Mouse (Mus musculus) embryonic facial prominence, embryonic 12.5 days (tissue): ENCODE measurements around the gene Hnrnpf. TPM values are rescaled to one million over a fixed set of nuclear protein-coding genes. Genes with fewer than 3 reads are reported as not detected.
A peak's percentile ranks its signal among the peaks of the same experiment; 100 is the strongest.
"Not testable (repeated sequence)": the region's sequence is repeated elsewhere in the genome, so short reads cannot be mapped to it uniquely, and the experiment has no call there.

Source experiments
- ATAC-seq: fragments of 200-750 bp; cut with Nextera tagmentation; 2 replicates; pipeline ENCODE4 v1.8.0; 2017; ENCODE audit not compliant: insufficient number of reproducible peaks, insufficient read depth, low FRiP score, low TSS enrichment
- H3K27ac ChIP-seq: fragments of 300-500 bp; sonication (generic); 2 replicates; pipeline ENCODE4 v1.5.1; 2016; ENCODE audit warnings: mild to moderate bottlenecking
- H3K27me3 ChIP-seq: fragments of 300-500 bp; sonication (generic); 2 replicates; pipeline ENCODE4 v1.6.1; 2016; ENCODE audit warnings: mild to moderate bottlenecking, moderate library complexity
- H3K36me3 ChIP-seq: fragments of 300-500 bp; sonication (generic); 2 replicates; pipeline ENCODE4 v1.6.1; 2016; ENCODE audit warnings: mild to moderate bottlenecking
- H3K4me1 ChIP-seq: fragments of 300-500 bp; sonication (generic); 2 replicates; pipeline ENCODE4 v1.6.1; 2016
- H3K4me2 ChIP-seq: fragments of 300-500 bp; sonication (generic); replicated peaks from 2 replicates; pipeline ENCODE4 v1.6.1; 2016; ENCODE audit warnings: mild to moderate bottlenecking, moderate library complexity
- H3K4me3 ChIP-seq: fragments of 300-500 bp; sonication (generic); 2 replicates; pipeline ENCODE4 v1.5.1; 2016; ENCODE audit warnings: mild to moderate bottlenecking
- H3K9ac ChIP-seq: fragments of 300-500 bp; sonication (generic); 2 replicates; pipeline ENCODE4 v1.6.1; 2016; ENCODE audit warnings: mild to moderate bottlenecking, moderate library complexity
- H3K9me3 ChIP-seq: fragments of 300-500 bp; sonication (generic); 2 replicates; pipeline ENCODE4 v1.6.1; 2016; ENCODE audit warnings: mild to moderate bottlenecking, moderate library complexity
- WGBS: fragments of 180-500 bp; shearing (Covaris S2); methylation state at CpG from one replicate; pipeline ENCODE4 v1.1.7; 2016; 5-methylcytosine and 5-hydroxymethylcytosine counted together
- polyA plus RNA-seq: library from polyadenylated mRNA; unstranded; fragments of >200 nt; fragmentation: Nextera tagmentation; extraction: Ambion mirVana; gene quantifications from 2 replicates; pipeline ENCODE4 v1.2.1, GENCODE M21; 2016

Gene Hnrnpf
- polyA plus RNA-seq = 659 and 677 TPM in 2 replicates

- Histone ChIP-seq H3K36me3 (no peaks in the 10 kb centered on the region), H3K4me3 (no peak within 1 kb of the TSS), H3K9me3 (no peaks in the 10 kb centered on the region), H3K27ac (no peak within 1 kb of the TSS), H3K9ac (no peak within 1 kb of the TSS), H3K4me2 (no peak within 1 kb of the TSS), H3K27me3 (no peaks in the 10 kb centered on the region), H3K4me1 (0 out of 2 replicates have a peak, but pooled peaks cover 1% of the 10 kb centered on the region)
- no peak for ATAC-seq
- WGBS = 79% methylated on average over 17 of the region's 17 CpGs
Measured at GRCm38 (mm10) chr6:117900126-117901080, at the start of gene Hnrnpf. Gene Hnrnpf (plus strand): TSS chr6:117900324.

- Histone ChIP-seq H3K9ac (no peak overlapping the region), H3K4me2 (no peak overlapping the region), H3K4me1 (no peaks in the 10 kb centered on the region), H3K27ac (no peak overlapping the region), H3K4me3 (no peak overlapping the region), H3K9me3 (no peaks in the 10 kb centered on the region), H3K27me3 (no peaks in the 10 kb centered on the region), H3K36me3 (peaks cover 29% of the 10 kb centered on the region)
- WGBS = 65% methylated on average over 2 of the region's 2 CpGs
- ATAC-seq = no peak
Measured at GRCm38 (mm10) chr6:117851747-117852146, 48.4 kb upstream of the Hnrnpf start.

GRCm38 (mm10) chr6:117857990-117858389 is 42.1 kb upstream of the Hnrnpf start:
- no peak overlapping the region for H3K9ac ChIP-seq
- no peak overlapping the region for H3K4me2 ChIP-seq
- WGBS = 90% methylated on average over 1 of the region's 1 CpGs
- H3K27me3 ChIP-seq = no peaks in the 10 kb centered on the region
- H3K9me3 ChIP-seq = no peaks in the 10 kb centered on the region
- no peak overlapping the region for H3K4me3 ChIP-seq
- H3K27ac ChIP-seq = no peak overlapping the region
- ATAC-seq = no peak
- H3K36me3 ChIP-seq = peaks cover 4% of the 10 kb centered on the region; the same call in 1 of the 2 replicates
- no peaks in the 10 kb centered on the region for H3K4me1 ChIP-seq

GRCm38 (mm10) chr6:117861848-117862247 is 38.3 kb upstream of the Hnrnpf start, which contains the start of gene Zfp239:
Gene Zfp239 (plus strand): TSS chr6:117862100.
- Histone ChIP-seq H3K9ac (peak within 1 kb of the TSS; percentile 51), H3K4me3 (peak within 1 kb of the TSS; percentile 77), H3K4me1 (no peaks in the 10 kb centered on the region), H3K9me3 (no peaks in the 10 kb centered on the region), H3K27me3 (no peaks in the 10 kb centered on the region), H3K4me2 (peak within 1 kb of the TSS; percentile 67), H3K27ac (no peak within 1 kb of the TSS), H3K36me3 (no peaks in the 10 kb centered on the region)
- ATAC-seq = no peak
- WGBS = 60% methylated on average over 6 of the region's 6 CpGs

GRCm38 (mm10) chr6:117862465-117862864 is 37.7 kb upstream of the Hnrnpf start:
- no peaks in the 10 kb centered on the region for H3K27me3 ChIP-seq
- H3K9ac ChIP-seq = no peak overlapping the region
- H3K27ac ChIP-seq = no peak overlapping the region
- H3K4me1 ChIP-seq = no peaks in the 10 kb centered on the region
- H3K4me3 ChIP-seq = no peak overlapping the region
- H3K4me2 ChIP-seq = peak overlapping the region; percentile 67
- WGBS = 74% methylated on average over 8 of the region's 8 CpGs
- no peaks in the 10 kb centered on the region for H3K36me3 ChIP-seq
- no peak for ATAC-seq
- no peaks in the 10 kb centered on the region for H3K9me3 ChIP-seq

- 2% methylated on average over 26 of the region's 26 CpGs for WGBS
- peak; percentile 81 for ATAC-seq
Measured at GRCm38 (mm10) chr6:117862899-117863620, 37.1 kb upstream of the Hnrnpf start.

GRCm38 (mm10) chr6:117863751-117864150 is 36.4 kb upstream of the Hnrnpf start:
- no peak for ATAC-seq
- 94% methylated on average over 8 of the region's 8 CpGs for WGBS
- H3K27ac ChIP-seq = no peak overlapping the region
- peak overlapping the region; percentile 77; the same call in 1 of the 2 replicates for H3K4me3 ChIP-seq
- H3K9me3 ChIP-seq = no peaks in the 10 kb centered on the region
- peak overlapping the region; percentile 67 for H3K4me2 ChIP-seq
- no peaks in the 10 kb centered on the region for H3K27me3 ChIP-seq
- H3K4me1 ChIP-seq = no peaks in the 10 kb centered on the region
- H3K9ac ChIP-seq = no peak overlapping the region
- no peaks in the 10 kb centered on the region for H3K36me3 ChIP-seq

More at GRCm38 (mm10) chr6:117862899-117863620, 37.1 kb upstream of the Hnrnpf start:
- no peaks in the 10 kb centered on the region for H3K4me1 ChIP-seq
- peak overlapping the region; percentile 51 for H3K9ac ChIP-seq
- peak overlapping the region; percentile 67 for H3K4me2 ChIP-seq
- peak overlapping the region; percentile 77 for H3K4me3 ChIP-seq
- no peaks in the 10 kb centered on the region for H3K27me3 ChIP-seq
- H3K9me3 ChIP-seq = no peaks in the 10 kb centered on the region
- no peaks in the 10 kb centered on the region for H3K36me3 ChIP-seq
- H3K27ac ChIP-seq = no peak overlapping the region

GRCm38 (mm10) chr6:117868187-117868586 is 31.9 kb upstream of the Hnrnpf start:
- H3K27me3 ChIP-seq = no peaks in the 10 kb centered on the region
- H3K27ac ChIP-seq = no peak overlapping the region
- WGBS = 94% methylated on average over 8 of the region's 8 CpGs
- 0 out of 2 replicates have a peak, but pooled peaks cover 10% of the 10 kb centered on the region for H3K36me3 ChIP-seq
- no peak overlapping the region for H3K9ac ChIP-seq
- H3K4me2 ChIP-seq = no peak overlapping the region
- no peaks in the 10 kb centered on the region for H3K9me3 ChIP-seq
- no peak for ATAC-seq
- no peak overlapping the region for H3K4me3 ChIP-seq
- H3K4me1 ChIP-seq = no peaks in the 10 kb centered on the region

GRCm38 (mm10) chr6:117871034-117871433 is 29.1 kb upstream of the Hnrnpf start:
- 80% methylated on average over 14 of the region's 14 CpGs for WGBS
- no peak for ATAC-seq
- H3K9me3 ChIP-seq = no peaks in the 10 kb centered on the region
- H3K27me3 ChIP-seq = no peaks in the 10 kb centered on the region
- no peak overlapping the region for H3K27ac ChIP-seq
- 0 out of 2 replicates have a peak, but pooled peaks cover 10% of the 10 kb centered on the region for H3K36me3 ChIP-seq
- H3K4me2 ChIP-seq = no peak overlapping the region
- H3K9ac ChIP-seq = no peak overlapping the region
- H3K4me1 ChIP-seq = no peaks in the 10 kb centered on the region
- H3K4me3 ChIP-seq = no peak overlapping the region

- not testable (repeated sequence) for H3K36me3 ChIP-seq, H3K4me2 ChIP-seq, H3K27me3 ChIP-seq, ATAC-seq, H3K27ac ChIP-seq, H3K9me3 ChIP-seq, H3K4me3 ChIP-seq, H3K9ac ChIP-seq, H3K4me1 ChIP-seq
- 83% methylated on average over 7 of the region's 7 CpGs for WGBS
Measured at GRCm38 (mm10) chr6:117873450-117873849, 26.7 kb upstream of the Hnrnpf start.

- H3K4me1 ChIP-seq = no peaks in the 10 kb centered on the region
- 0 out of 2 replicates have a peak, but pooled peaks cover 10% of the 10 kb centered on the region for H3K36me3 ChIP-seq
- ATAC-seq = no peak
- 75% methylated on average over 3 of the region's 3 CpGs for WGBS
- no peaks in the 10 kb centered on the region for H3K9me3 ChIP-seq
- H3K27ac ChIP-seq = no peak overlapping the region
- no peak overlapping the region for H3K4me2 ChIP-seq
- no peak overlapping the region for H3K9ac ChIP-seq
- H3K4me3 ChIP-seq = no peak overlapping the region
- no peaks in the 10 kb centered on the region for H3K27me3 ChIP-seq
Measured at GRCm38 (mm10) chr6:117874621-117875281, 25.4 kb upstream of the Hnrnpf start.
